Mouse (Mus musculus) liver, postnatal 0 days (tissue): ENCODE measurements around the gene Cabp4.

Experiments used
- CTCF ChIP-seq: sonication (generic); IDR thresholded peaks from 2 replicates; pipeline ENCODE4 v1.5.1; 2016; ENCODE audit warnings: antibody characterized with exemption, low read depth
- EP300 ChIP-seq: IDR thresholded peaks from 2 replicates; pipeline ENCODE4 v1.6.1; 2016; ENCODE audit warnings: antibody characterized with exemption, low read depth, mild to moderate bottlenecking

DNA sequence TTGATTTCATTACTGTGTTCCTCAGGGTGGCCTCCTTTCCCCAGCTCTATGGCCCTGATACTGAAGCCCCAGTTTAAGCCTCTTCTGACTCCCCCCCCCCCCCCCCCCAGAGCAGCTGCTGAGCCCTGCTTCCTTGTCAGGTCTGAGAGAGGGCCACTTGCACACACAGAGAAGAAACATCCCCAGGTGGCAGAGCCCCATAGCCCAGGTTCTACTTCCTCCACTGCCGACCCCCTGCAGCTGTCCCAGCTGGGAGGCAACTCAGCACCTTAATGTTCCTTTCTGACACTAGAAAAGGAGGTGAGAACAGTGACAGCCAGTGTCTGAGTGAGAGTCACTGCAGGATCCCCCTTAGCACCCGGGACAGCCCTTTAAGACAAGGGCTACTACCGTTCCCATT, 40.0 kb downstream of the Cabp4 start:
- TF ChIP-seq CTCF (no peak), EP300 (no peak)
